Mouse (Mus musculus) adrenal gland, postnatal 10 days (tissue): Measurements from ENCODE around the gene Lrwd1. TPM values are rescaled to one million over a fixed set of nuclear protein-coding genes. Genes with fewer than 3 reads are reported as not detected.
"Not testable (repeated sequence)": the region's sequence is repeated elsewhere in the genome, so short reads cannot be mapped to it uniquely, and the experiment has no call there.

ENCODE experiments used
- DNase-seq: peaks from one replicate; pipeline ENCODE4 v3.0.0; 2021; ENCODE audit warnings: mixed read lengths
- total RNA-seq, 2 experiments: library from RNA; stranded (reverse); gene quantifications; 2 replicates each; pipeline ENCODE4 v1.2.3; 2021

The Lrwd1 gene
- total RNA-seq, 2 experiments from 2014 or later, result 8.6 to 11.9 TPM

GRCm38 (mm10) chr5:136147704-136148103, 11.8 kb upstream of the Lrwd1 start:
- no peak for DNase-seq

DNA sequence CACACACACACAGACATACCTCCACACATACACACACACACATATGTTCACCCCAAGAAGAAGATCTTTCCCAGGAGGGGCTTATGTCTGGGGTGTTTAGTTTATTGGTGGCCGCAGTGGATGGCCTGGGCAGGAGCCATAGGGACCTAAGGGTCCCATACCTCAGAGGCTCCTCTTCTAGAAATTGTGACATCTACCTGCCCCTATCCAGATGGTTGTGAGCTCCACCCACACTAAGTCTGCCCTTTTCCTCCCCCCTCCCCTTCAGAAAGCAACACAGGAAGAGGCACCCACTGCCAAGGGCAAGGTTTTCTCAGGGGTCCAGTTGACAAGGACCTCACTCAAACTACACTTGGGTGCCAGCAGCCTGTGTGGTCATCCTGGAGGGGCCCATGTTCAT, 11.1 kb upstream of the Lrwd1 start:
- no peak for DNase-seq

DNA sequence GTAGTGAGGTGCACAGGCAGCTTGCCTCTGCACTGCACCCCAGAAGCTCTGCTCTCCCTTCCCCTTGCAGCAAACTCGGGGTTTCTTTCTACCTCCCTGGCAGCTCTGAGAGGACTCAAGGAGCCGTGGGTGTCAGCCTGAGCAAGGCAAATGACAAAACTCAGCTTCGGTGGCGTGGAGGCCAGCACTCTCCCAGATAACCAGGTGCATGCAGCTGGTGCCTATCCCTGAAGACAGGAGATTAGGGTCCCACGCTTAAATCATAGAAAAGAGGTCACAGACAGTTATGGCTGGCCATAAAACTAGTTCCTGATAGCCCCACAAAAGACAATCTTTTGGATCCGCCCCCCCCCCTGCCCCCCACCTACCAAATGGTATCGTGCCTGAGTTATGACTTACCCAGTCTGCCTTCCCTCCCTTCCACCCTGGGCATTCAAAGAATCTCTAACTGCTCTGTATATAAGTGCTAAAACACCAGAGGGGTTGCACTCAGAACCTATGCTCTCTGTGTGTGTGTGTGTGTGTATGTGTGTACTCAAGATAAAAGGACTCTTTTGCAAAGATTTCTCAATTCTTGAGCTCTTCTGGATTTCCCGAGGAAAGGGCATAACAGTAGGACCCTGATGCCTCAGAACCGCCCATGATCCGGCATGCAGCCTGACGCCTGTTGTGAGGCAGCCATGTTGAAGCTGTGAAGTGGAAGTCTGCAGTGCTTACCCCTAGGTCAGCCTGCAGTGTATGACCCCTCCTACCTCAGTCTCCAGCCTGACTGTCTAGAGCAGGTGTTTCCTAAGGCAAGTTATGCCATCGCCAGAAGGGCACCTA, 8.9 kb upstream of the Lrwd1 start:
- DNase-seq, result no peak

DNA sequence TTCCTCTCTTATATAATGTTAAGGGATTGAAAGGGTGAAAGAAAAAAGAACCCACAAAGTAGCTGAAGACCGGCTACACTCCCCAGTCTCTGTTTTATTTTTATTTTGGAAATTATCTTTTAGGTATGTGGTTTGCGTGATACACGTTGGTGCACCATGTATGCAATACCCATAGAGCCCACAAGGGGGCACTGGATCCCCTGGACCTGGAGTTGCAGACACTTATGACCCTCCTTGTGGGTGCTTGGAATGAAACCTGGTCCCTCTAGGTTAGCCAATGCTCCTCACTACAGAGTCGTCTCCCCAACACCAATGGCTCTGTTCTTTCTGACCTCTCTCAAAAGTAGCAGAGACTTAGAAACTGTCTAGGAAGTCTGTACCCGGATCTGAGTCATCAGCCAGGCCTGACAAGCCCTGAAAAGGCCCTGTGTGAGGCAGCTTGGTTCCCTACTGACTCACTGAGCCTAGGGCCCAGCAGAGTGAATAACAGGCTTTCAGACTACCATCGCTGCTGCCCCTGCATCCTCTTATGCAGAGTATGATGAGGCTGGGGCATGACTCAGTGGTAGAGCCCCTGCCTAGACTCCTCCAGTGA, 7.4 kb upstream of the Lrwd1 start:
- DNase-seq, result peak; percentile 24

DNA sequence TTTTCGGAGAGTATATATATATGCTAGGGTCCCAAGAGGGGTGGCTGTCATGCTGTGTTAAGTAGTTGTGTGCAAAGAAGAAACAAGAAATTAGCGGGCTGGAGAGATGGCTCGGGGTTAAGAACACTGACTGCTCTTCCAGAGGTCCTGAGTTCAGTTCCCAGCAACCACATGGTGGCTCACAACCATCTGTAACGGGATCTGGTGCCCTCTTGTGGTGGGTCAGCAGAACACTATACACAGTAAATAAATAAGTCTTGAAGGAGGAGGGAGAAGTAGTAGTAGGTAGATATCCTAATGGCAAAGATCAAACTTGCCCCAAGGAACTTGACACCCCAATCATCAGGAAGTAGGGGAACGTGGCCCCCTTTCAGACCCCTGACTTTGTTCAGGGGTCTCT, 6.9 kb upstream of the Lrwd1 start:
- DNase-seq, result no peak

GRCm38 (mm10) chr5:136140057-136140482, 4.2 kb upstream of the Lrwd1 start:
- no peak for DNase-seq

GRCm38 (mm10) chr5:136139393-136139792, 3.5 kb upstream of the Lrwd1 start:
- DNase-seq, result no peak

DNA sequence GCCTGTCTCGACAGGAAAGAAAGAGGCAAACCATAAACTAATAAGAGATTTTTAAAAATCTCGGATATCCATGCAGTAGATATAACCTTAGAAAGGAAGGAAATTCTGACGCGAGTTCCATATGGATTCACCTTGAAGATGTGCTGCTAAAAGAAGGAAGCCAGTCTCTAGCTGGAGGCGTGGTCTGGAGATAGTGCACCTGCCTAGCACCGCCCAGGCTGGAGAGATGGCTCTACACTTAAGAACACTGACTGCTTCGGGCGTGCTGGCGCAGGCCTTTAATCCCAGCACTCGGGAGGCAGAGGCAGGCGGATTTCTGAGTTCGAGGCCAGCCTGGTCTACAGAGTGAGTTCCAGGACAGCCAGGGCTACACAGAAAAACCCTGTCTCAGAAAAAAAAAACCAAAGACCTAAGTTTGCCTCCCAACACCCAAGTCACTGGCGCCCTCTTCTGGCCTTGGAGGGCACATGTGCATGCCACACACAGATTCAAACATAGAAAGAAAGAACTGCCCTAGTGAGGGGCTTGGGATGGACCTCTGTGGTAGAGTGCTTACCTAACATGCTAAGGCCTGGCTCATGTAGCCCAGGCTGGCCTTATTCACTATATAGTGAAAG, 1.9 kb upstream of the Lrwd1 start:
- peak; percentile 62 for DNase-seq

- DNase-seq, result no peak
These were observed 567 bp upstream of the Lrwd1 start for GRCm38 (mm10) chr5:136136292-136136990.

DNA sequence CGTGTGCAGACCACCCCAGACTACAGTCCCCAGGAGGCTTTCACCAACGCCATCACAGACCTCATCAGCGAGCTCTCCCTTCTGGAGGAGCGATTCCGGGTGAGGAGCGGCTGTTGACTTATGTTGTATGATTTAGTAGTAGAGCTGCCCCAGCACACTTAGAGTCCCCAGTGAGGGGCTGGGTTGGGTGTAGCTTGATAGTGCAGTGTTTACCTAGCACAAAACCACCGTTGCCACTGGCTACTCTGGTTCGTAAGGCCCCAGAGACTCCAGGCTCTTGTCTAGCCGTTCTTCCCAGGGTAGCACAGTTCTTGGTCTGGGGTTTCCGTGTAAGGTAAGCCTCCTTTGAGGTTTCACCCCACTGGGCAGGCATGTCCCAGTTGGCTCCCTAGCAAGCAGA, 13.7 kb downstream of the Lrwd1 start:
- DNase-seq, result no peak

GRCm38 (mm10) chr5:136116784-136117112, 19.1 kb downstream of the Lrwd1 start:
- DNase-seq, result no peak

GRCm38 (mm10) chr5:136115891-136116783, 19.7 kb downstream of the Lrwd1 start, which contains the start of gene Polr2j:
Polr2j (plus strand) TSS chr5:136116631.
- DNase-seq, result peak; percentile 99

DNA sequence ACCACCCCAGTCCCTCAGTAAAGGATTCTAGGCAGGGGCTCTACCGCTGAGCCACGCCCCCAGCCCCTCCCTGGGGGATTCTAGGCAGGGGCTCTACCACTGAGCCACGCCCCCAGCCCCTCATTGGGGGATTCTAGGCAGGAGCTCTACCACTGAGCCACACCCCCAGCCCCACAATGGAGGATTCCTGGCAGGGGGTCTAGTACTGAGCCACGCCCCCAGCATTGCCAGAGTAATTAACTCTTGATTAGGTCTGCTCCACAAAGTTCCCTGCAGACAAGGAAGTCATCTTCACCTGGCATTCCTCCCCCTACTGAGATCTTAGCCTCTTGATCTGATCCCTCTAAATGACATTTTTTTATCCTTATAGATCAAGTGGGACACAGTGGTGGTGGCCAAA, 22.3 kb downstream of the Lrwd1 start:
- not testable (repeated sequence) for DNase-seq

GRCm38 (mm10) chr5:136109042-136109441, 26.8 kb downstream of the Lrwd1 start:
- DNase-seq, result no peak

DNA sequence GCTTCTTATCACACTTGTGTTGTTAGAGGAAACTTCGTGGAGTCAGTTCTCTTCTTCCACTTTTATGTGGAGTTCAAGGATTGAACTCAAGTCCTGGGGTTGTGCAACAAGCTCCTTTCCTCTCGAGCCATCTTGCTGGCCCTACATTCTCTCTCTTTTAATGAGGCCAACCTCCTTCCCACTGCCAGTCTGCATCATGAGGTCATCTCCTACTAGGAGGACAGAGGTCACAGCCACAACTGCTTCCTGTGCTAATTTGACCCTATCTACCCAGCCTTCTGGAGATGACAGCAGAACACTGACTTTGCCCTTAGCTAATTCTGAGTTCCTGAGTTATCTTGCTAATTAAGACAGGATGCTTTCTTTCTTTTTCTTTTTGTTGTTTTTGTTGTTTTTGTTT, 27.4 kb downstream of the Lrwd1 start:
- no peak for DNase-seq

GRCm38 (mm10) chr5:136104511-136104910, 31.4 kb downstream of the Lrwd1 start:
- DNase-seq, result no peak

GRCm38 (mm10) chr5:136102099-136102820, 33.6 kb downstream of the Lrwd1 start:
- peak; percentile 79 for DNase-seq

DNA sequence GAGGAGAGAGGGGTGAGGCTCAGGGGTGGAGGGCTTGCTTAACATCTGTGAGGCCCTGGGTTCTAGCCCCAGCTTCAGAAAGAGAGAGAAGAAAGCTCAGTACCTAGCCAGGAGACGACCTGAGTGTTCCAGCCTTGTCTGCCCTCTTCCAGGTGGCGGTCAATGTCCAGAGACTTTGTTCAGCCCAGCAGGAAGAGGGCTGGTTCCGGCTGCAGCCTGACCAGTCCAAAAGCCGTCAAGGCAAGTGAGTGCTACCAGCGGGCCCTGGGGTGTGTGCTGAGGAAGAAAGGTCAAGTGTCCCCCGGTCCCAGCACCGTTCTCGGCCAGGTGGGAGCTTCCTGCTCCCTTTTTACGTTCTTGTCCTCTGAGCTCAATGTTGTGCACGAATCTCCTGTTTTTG, 37.3 kb downstream of the Lrwd1 start:
- no peak for DNase-seq

DNA sequence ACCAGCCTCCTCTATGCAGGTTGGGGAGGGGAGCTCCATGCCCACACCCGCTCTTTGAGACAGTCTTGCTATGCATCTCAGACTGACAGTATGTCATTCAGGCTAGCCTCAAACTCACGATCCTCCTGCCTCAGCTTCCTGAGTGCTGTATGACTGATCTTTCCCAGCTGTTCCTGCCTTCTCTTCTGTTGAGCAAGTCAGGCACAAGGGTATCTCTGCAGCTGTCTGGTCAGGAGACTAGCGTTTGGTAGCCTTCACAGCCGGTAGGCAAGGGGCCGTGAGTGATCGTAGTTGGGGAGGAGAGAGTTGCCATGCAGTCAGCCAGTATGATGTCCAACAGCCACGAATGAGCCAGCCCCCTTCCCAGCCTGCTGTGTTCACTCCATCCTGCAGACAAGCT, 40.8 kb downstream of the Lrwd1 start:
- no peak for DNase-seq

DNA sequence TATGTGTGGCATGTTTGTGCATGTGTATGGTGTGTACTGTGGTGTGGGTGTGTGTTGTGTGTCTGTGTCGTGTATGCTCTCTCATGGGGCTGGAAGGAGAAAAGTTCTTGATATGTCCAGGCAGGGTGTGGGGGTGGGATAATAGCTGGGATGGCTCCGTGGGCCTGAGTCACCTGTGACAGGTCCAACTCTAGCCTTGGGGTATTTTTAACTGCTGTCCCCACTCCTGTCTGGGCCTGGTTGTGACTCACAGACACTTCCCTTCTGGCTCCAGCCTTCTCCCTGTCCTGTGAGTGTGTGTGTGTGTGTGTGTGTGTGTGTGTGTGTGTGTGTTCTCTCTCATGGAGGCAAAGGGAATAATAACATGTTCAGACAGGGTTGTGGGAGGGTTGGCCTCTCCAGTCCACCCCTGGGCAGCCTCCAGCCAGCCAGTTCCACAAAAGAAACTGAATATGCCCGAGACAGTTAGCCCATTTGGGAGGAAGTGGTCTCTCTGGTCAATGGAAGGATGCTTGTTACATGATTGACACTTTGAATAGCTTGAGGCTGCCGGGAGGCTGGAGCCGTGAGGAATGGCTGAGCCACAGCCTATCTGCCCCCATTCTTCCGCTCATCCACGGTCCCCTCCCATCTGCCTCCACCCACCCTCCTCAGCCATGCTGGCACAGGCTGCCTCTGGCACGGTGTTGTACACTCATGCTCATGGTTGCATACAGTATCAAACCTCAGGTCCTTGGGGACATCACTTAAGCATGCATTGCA, 41.4 kb downstream of the Lrwd1 start:
- no peak for DNase-seq
